Mouse (Mus musculus): ENCODE results near the gene Aspg. TPM values are rescaled to one million over a fixed set of nuclear protein-coding genes. Genes with fewer than 3 reads are reported as not detected.

The Aspg gene
- 10 to 100 TPM; 32.9 to 41.5 TPM for total RNA-seq (2021)
- long read RNA-seq, experiment 1, transcript Aspg-201 (15 exons, 2,722 nt): major isoform, 15 of 40 reads
- long read RNA-seq, experiment 1, partial matches to known transcripts: 5 of 40 reads
- long read RNA-seq, experiment 1, other reads (novel, unspliced or antisense): 20 of 40 reads
- long read RNA-seq, experiment 2, transcript Aspg-201 (15 exons, 2,722 nt): major isoform, 96 of 142 reads
- long read RNA-seq, experiment 2, partial matches to known transcripts: 18 of 142 reads
- long read RNA-seq, experiment 2, other reads (novel, unspliced or antisense): 28 of 142 reads

- DNase-seq (ENCODE audit: low spot score in 2 of 2): no peak
Observed at GRCm38 (mm10) chr12:112106541-112106971, at the start of gene Aspg. TSS of gene Aspg (plus strand) at chr12:112106679.

GRCm38 (mm10) chr12:112077651-112078050 lies 28.8 kb upstream of the Aspg start:
- peak; percentile 80 to 82 for DNase-seq (ENCODE audit: low spot score in 2 of 2)

- no peak for DNase-seq (ENCODE audit: low spot score in 2 of 2)
Observed at GRCm38 (mm10) chr12:112079911-112080310, 26.6 kb upstream of the Aspg start.

GRCm38 (mm10) chr12:112080911-112081310 lies 25.6 kb upstream of the Aspg start:
- no peak for DNase-seq (ENCODE audit: low spot score in 2 of 2)

- DNase-seq (ENCODE audit: low spot score in 2 of 2): no peak
Observed at GRCm38 (mm10) chr12:112082241-112082640, 24.2 kb upstream of the Aspg start.

GRCm38 (mm10) chr12:112086250-112086649 lies 20.2 kb upstream of the Aspg start:
- no peak for DNase-seq (ENCODE audit: low spot score in 2 of 2)

GRCm38 (mm10) chr12:112086726-112087125 lies 19.8 kb upstream of the Aspg start:
- no peak for DNase-seq (ENCODE audit: low spot score in 2 of 2)

GRCm38 (mm10) chr12:112088609-112089324 lies 17.7 kb upstream of the Aspg start:
- DNase-seq (ENCODE audit: low spot score in 2 of 2): no peak

GRCm38 (mm10) chr12:112091054-112091453 lies 15.4 kb upstream of the Aspg start:
- DNase-seq (ENCODE audit: low spot score in 2 of 2): peak; percentile 48 to 53

GRCm38 (mm10) chr12:112094261-112094880 lies 12.1 kb upstream of the Aspg start:
- DNase-seq (ENCODE audit: low spot score in 2 of 2): no peak

GRCm38 (mm10) chr12:112096051-112096732 lies 10.3 kb upstream of the Aspg start:
- DNase-seq (ENCODE audit: low spot score in 2 of 2): peak in 1 of 2 experiments; percentile 33

GRCm38 (mm10) chr12:112096733-112097117 lies 9.8 kb upstream of the Aspg start:
- no peak for DNase-seq (ENCODE audit: low spot score in 2 of 2)

GRCm38 (mm10) chr12:112100106-112100505 lies 6.4 kb upstream of the Aspg start:
- no peak for DNase-seq (ENCODE audit: low spot score in 2 of 2)

GRCm38 (mm10) chr12:112101045-112101444 lies 5.4 kb upstream of the Aspg start:
- no peak for DNase-seq (ENCODE audit: low spot score in 2 of 2)

- no peak for DNase-seq (ENCODE audit: low spot score in 2 of 2)
Observed at GRCm38 (mm10) chr12:112103179-112103578, 3.3 kb upstream of the Aspg start.

- no peak for DNase-seq (ENCODE audit: low spot score in 2 of 2)
Observed at GRCm38 (mm10) chr12:112104890-112105289, 1.6 kb upstream of the Aspg start.

GRCm38 (mm10) chr12:112107685-112108084 lies 1.2 kb downstream of the Aspg start:
- no peak for DNase-seq (ENCODE audit: low spot score in 2 of 2)

GRCm38 (mm10) chr12:112108696-112109445 lies 2.4 kb downstream of the Aspg start:
- no peak for DNase-seq (ENCODE audit: low spot score in 2 of 2)

GRCm38 (mm10) chr12:112109701-112110100 lies 3.2 kb downstream of the Aspg start:
- no peak for DNase-seq (ENCODE audit: low spot score in 2 of 2)

GRCm38 (mm10) chr12:112111323-112111722 lies 4.8 kb downstream of the Aspg start:
- peak in 1 of 2 experiments; percentile 49 for DNase-seq (ENCODE audit: low spot score in 2 of 2)

- DNase-seq (ENCODE audit: low spot score in 2 of 2): no peak
Observed at GRCm38 (mm10) chr12:112112235-112112634, 5.8 kb downstream of the Aspg start.
